Mouse (Mus musculus): Measurements from ENCODE around the gene Myo9a.
"Not testable (repeated sequence)": the region's sequence is repeated elsewhere in the genome, so short reads cannot be mapped to it uniquely, and the experiment has no call there.

GRCm38 (mm10) chr9:59757016-59757415, 6.3 kb downstream of the Myo9a start:
- not testable (repeated sequence) for TF ChIP-seq POLR2A (IDR thresholded peaks at IDR 0.05; ENCODE audit: insufficient read depth, low read length); CTCF (IDR thresholded peaks at IDR 0.05; ENCODE audit: low read depth, low read length); EP300 (IDR thresholded peaks at IDR 0.05; ENCODE audit: insufficient read depth, low read depth, low read length)
